Mouse (Mus musculus) bone marrow, adult 2 months (tissue): ENCODE measurements around the gene Disp1. TPM values are rescaled to one million over a fixed set of nuclear protein-coding genes. Genes with fewer than 3 reads are reported as not detected.

Experiments
- H3K27ac ChIP-seq: fragments of 200-500 bp; 2 replicates; pipeline ENCODE4 v1.5.1; 2012; ENCODE audit warnings: low read depth, mild to moderate bottlenecking, control low read depth, inconsistent platforms, low read length; ENCODE audit not compliant: control insufficient read depth, poor library complexity, insufficient read depth
- H3K4me1 ChIP-seq: fragments of 200-500 bp; 2 replicates; pipeline ENCODE4 v1.6.1; 2011; ENCODE audit warnings: low read length; ENCODE audit not compliant: control insufficient read depth, insufficient read depth
- H3K4me3 ChIP-seq: fragments of 200-500 bp; replicated peaks from 2 replicates; pipeline ENCODE3; 2011; ENCODE audit warnings: mild to moderate bottlenecking, low read depth, low read length, control low read depth; ENCODE audit not compliant: control insufficient read depth
- CTCF ChIP-seq: fragments of 200-500 bp; IDR thresholded peaks from 2 replicates; pipeline ENCODE4 v1.5.1; 2011; ENCODE audit warnings: low read length, control low read depth; ENCODE audit not compliant: control insufficient read depth, insufficient read depth
- POLR2A ChIP-seq: fragments of 200-500 bp; IDR thresholded peaks from 2 replicates; pipeline ENCODE4 v1.6.1; 2011; ENCODE audit warnings: low read depth, mild to moderate bottlenecking, control low read depth, low read length, borderline replicate concordance; ENCODE audit not compliant: control insufficient read depth
- WGBS: fragments of 180-500 bp; shearing (Covaris S2); methylation state at CpG from one replicate; pipeline ENCODE4 v1.1.7; 2018; 5-methylcytosine and 5-hydroxymethylcytosine counted together
- polyA plus RNA-seq: library from polyadenylated mRNA; stranded (reverse); fragments of >200 nt; gene quantifications from 2 replicates; pipeline ENCODE4 v1.2.4, GENCODE M21; 2011; ENCODE audit warnings: low replicate concordance; ENCODE audit not compliant: missing spikeins, insufficient read depth, insufficient read length

Disp1 gene
- polyA plus RNA-seq, 1 experiment: 3.3 TPM

DNA sequence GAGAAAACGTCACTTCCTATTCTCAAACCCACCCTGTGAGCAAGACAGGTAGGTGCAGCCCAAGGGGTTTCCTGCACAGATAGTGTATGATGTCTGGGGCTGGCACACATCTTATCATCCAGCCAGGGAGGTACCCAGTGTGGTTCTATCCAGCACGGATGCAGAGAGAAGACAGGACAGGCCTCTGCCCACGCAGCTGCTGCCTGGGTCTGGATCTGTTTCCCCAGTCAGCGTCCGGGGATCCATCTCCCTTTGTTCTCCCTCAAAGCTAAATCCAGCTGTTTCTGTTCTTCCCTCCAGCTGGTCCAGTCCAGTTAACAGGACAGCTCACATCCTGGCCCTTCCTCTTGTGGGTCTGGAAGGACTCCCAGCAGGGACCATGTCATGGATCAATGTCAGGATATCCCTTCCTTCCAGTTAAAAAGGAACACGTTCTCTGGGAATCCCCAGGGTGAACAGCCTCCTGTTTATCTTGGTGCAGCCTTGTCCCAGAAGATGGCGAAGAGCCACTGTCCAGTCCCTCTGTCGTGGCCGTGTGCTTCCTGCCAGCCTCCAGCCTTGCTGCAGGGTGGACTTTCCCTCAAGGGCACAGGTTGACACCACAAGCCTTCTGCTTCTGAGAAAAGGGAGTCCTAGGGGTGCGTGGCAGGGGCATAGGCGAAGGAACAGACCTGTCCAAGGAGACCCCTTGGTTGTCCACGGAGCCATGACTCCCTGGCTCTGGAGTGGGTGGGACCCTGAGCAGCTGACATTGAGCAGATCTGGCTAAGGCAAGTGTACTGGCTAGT, 148.9 kb downstream of the Disp1 start:
- Histone ChIP-seq H3K27ac (no peak overlapping the region), H3K4me3 (no peak overlapping the region), H3K4me1 (no peaks in the 10 kb centered on the region)
- TF ChIP-seq POLR2A (no peak), CTCF (no peak)
- WGBS: 71% methylated on average over 12 of the region's 12 CpGs

- no peak for TF ChIP-seq POLR2A
- TF ChIP-seq CTCF: no peak
- no peak overlapping the region for H3K4me3 ChIP-seq
- no peaks in the 10 kb centered on the region for H3K4me1 ChIP-seq
- H3K27ac ChIP-seq: no peak overlapping the region
- WGBS: 34% methylated on average over 8 of the region's 8 CpGs
Measured at GRCm38 (mm10) chr1:183069954-183070649, 151.2 kb downstream of the Disp1 start.

DNA sequence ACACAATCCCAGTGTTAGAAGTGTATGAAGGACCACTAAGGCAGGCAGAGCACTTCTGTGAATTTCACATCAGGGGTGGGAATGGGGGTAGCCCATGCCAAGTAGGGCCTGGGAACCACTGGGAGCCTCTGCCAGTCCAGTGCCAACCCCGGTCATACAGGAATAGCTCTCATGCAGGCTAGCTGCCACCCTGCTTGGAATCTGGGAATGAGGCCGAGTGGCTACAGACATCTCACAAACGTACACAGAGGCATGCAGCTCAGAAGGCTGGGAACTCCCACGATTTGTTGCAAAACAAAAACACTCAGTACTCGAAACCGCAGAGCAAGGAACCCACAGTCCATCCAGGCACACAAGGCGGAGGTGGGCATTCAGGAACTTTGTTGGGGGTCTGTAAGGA, 153.5 kb downstream of the Disp1 start:
- 81% methylated on average over 7 of the region's 7 CpGs for WGBS
- no peak for TF ChIP-seq CTCF
- no peak for TF ChIP-seq POLR2A

DNA sequence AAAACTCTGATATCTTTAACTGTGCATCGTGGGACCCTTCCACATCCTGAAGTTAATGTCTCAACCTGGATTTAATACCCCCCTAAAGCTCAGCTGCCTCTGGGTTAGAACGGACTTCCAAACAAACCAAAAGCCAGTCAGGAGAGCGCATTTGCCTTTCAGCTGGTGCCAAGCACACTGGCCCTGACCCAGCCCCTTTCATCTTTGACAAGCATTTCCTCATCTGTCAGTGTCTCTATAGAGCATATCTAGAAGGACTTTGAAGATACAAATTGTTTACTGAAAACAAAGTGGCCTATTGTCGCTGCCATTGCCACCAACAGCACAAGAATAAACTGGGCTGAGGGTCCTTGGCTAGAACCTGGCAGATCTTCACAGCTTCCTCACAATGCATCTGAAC, 154.3 kb downstream of the Disp1 start:
- H3K4me3 ChIP-seq: no peak overlapping the region
- no peak overlapping the region for H3K27ac ChIP-seq
- 65% methylated on average over 4 of the region's 4 CpGs for WGBS
- H3K4me1 ChIP-seq: no peaks in the 10 kb centered on the region
- TF ChIP-seq POLR2A (no peak), CTCF (no peak)

More for the DNA sequence above, 153.5 kb downstream of the Disp1 start:
- Histone ChIP-seq H3K4me3 (no peak overlapping the region), H3K4me1 (no peaks in the 10 kb centered on the region), H3K27ac (no peak overlapping the region)

DNA sequence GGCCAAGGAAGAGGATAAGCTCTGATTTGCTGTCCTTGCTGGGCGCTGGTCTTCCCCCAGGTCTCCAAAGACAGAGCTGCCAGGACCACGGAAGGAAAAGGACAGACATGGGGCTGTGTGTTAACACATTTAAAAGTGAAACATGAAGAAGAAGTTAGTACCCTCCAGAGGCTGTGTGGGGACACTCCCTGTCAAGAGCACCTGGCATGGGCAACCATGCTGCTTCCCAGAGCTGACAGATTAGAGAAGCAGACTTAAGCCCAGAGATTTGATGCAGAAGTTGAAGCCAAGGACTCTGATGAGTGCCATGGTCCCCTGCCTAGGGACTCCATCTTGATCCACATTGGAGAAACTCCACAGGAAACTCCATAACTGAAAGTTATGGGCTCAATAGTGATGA, 160.7 kb downstream of the Disp1 start:
- TF ChIP-seq POLR2A (no peak), CTCF (no peak)
- Histone ChIP-seq H3K27ac (no peak overlapping the region; the same call in 1 of the 2 replicates), H3K4me1 (no peaks in the 10 kb centered on the region), H3K4me3 (no peak overlapping the region)
- WGBS: 69% methylated on average over 2 of the region's 2 CpGs

- Histone ChIP-seq H3K27ac (no peak overlapping the region), H3K4me1 (no peaks in the 10 kb centered on the region), H3K4me3 (no peak overlapping the region)
- no peak for TF ChIP-seq CTCF
- no peak for TF ChIP-seq POLR2A
- WGBS: 64% methylated on average over 3 of the region's 3 CpGs
Measured at GRCm38 (mm10) chr1:183056289-183056655, 165.1 kb downstream of the Disp1 start.

DNA sequence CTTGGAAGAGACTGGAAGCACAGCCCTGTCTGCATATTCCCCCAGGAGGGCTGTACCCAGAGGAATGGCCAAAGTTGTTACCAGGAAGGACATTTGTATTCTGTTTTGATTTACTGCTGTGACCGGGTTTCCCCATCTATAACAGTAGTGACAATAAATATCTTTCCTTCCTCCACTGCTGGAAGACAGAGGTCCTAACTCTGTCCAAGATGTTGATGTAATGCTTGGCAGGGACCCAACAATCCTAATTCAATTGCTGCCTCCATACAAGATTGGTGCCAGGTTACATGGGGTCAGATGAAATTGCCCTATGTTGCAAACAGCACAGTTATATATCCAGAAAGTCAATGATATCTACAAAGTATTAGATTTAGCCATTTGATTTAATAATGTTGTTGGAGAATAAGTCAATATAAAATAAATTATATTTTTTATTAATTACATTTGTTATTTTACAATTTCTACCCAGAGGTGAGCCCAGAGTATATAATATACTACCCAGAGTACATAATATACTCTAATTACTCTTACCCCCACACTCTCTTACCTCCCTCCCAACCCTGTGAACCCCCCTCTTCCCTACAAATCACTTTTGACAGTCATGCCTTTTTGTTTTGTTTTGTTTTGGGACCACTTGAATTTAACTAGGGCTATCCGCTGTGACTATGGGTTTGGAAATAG, 165.6 kb downstream of the Disp1 start:
- no peak overlapping the region for H3K27ac ChIP-seq
- no peak for TF ChIP-seq POLR2A
- WGBS: 81% methylated on average over 2 of the region's 2 CpGs
- H3K4me1 ChIP-seq: no peaks in the 10 kb centered on the region
- H3K4me3 ChIP-seq: no peak overlapping the region

GRCm38 (mm10) chr1:183052663-183053062, 168.7 kb downstream of the Disp1 start:
- TF ChIP-seq POLR2A (no peak), CTCF (no peak)
- WGBS: 91% methylated on average over 7 of the region's 7 CpGs
- H3K27ac ChIP-seq: no peak overlapping the region
- H3K4me3 ChIP-seq: no peak overlapping the region
- H3K4me1 ChIP-seq: no peaks in the 10 kb centered on the region

DNA sequence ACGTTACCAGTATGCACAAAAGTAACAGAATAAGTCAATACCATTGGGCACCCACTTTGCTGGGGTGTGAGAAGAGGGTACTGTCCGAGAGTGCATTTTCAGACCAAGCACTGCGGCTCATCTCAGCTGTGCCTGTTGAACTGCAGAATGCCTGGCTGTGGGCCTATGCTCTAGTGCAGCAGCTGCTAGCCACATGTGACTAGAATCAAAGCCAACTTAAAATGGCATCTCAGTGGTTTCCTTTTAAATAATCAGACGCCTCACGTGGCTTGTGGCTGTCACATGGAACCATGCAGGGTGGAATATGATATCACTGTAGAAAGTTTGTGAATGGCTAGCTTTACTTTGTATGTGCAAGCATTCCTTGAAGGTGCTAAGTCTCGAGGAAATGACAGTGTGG, 172.0 kb downstream of the Disp1 start:
- WGBS: 65% methylated on average over 6 of the region's 6 CpGs

More for the DNA sequence above, 172.0 kb downstream of the Disp1 start:
- Histone ChIP-seq H3K27ac (no peak overlapping the region), H3K4me1 (no peaks in the 10 kb centered on the region), H3K4me3 (no peak overlapping the region)
- TF ChIP-seq POLR2A (no peak), CTCF (no peak)
